Mouse (Mus musculus) retina, postnatal 1 day (tissue): ENCODE results near the gene 4931428F04Rik.
"Not testable (repeated sequence)": the region's sequence is repeated elsewhere in the genome, so short reads cannot be mapped to it uniquely, and the experiment has no call there.

ENCODE experiments used
- DNase-seq: peaks from one replicate; pipeline ENCODE4 v3.0.0-alpha.2; 2012

4931428F04Rik gene

GRCm38 (mm10) chr8:105259721-105260320, 29.8 kb downstream of the 4931428F04Rik start:
- peak; percentile 85 for DNase-seq

GRCm38 (mm10) chr8:105258911-105259720, 30.5 kb downstream of the 4931428F04Rik start:
- peak; percentile 69 for DNase-seq

- DNase-seq: no peak
Measured at GRCm38 (mm10) chr8:105257318-105258114, 32.1 kb downstream of the 4931428F04Rik start.

- peak; percentile 34 for DNase-seq
Measured at GRCm38 (mm10) chr8:105254966-105255350, 34.7 kb downstream of the 4931428F04Rik start, which contains the start of gene B3gnt9. Gene B3gnt9, minus strand, starts transcription at chr8:105255153.

GRCm38 (mm10) chr8:105254152-105254965, 35.3 kb downstream of the 4931428F04Rik start:
- peak; percentile 92 for DNase-seq

GRCm38 (mm10) chr8:105253766-105254151, 35.9 kb downstream of the 4931428F04Rik start:
- no peak for DNase-seq

- no peak for DNase-seq
Measured at GRCm38 (mm10) chr8:105252680-105253537, 36.8 kb downstream of the 4931428F04Rik start.

GRCm38 (mm10) chr8:105251954-105252353, 37.7 kb downstream of the 4931428F04Rik start:
- no peak for DNase-seq

- DNase-seq: no peak
Measured at GRCm38 (mm10) chr8:105241016-105241415, 48.6 kb downstream of the 4931428F04Rik start.

GRCm38 (mm10) chr8:105237442-105238142, 52.1 kb downstream of the 4931428F04Rik start:
- no peak for DNase-seq

- DNase-seq: no peak
Measured at GRCm38 (mm10) chr8:105235206-105235605, 54.5 kb downstream of the 4931428F04Rik start.

GRCm38 (mm10) chr8:105233126-105233935, 56.3 kb downstream of the 4931428F04Rik start:
- no peak for DNase-seq

- DNase-seq: not testable (repeated sequence)
Measured at GRCm38 (mm10) chr8:105232321-105232693, 57.4 kb downstream of the 4931428F04Rik start.

- no peak for DNase-seq
Measured at GRCm38 (mm10) chr8:105231503-105232320, 58.0 kb downstream of the 4931428F04Rik start.
